Mouse (Mus musculus) liver (tissue): ENCODE results near the gene 1700061G19Rik.

Experiments
- DNase-seq: peaks from one replicate; pipeline ENCODE4 v3.0.0-alpha.2; 2020; ENCODE audit warnings: mixed read lengths

1700061G19Rik gene

GRCm38 (mm10) chr17:56930026-56930425 is 54.7 kb downstream of the 1700061G19Rik start:
- DNase-seq: peak; percentile 23

GRCm38 (mm10) chr17:56933395-56933794 is 58.1 kb downstream of the 1700061G19Rik start:
- no peak for DNase-seq

- no peak for DNase-seq
Measured at GRCm38 (mm10) chr17:56934545-56935330, 59.5 kb downstream of the 1700061G19Rik start.

GRCm38 (mm10) chr17:56935363-56936131 is 60.3 kb downstream of the 1700061G19Rik start, which contains the start of gene Mllt1:
TSS of gene Mllt1 (minus strand) at chr17:56935415.
- DNase-seq: peak; percentile 98

GRCm38 (mm10) chr17:56936731-56937130 is 61.5 kb downstream of the 1700061G19Rik start:
- no peak for DNase-seq
